8 mouse cellular contexts compared by ENCODE assay signal in genomic region chr5:43781423-43781976, GRCm38 (mm10). TPM values are rescaled to one million over a fixed set of nuclear protein-coding genes. Genes with fewer than 3 reads are reported as not detected.
DNase-seq lines count a peak whose midpoint lies in the region; ATAC-seq and TF ChIP-seq lines count a peak whose summit lies in the region.

No protein-coding gene starts in this region.

- H3K27ac ChIP-seq in intestine, postnatal 0 days (ENCODE audit: low read depth, low read length) = peak overlapping the region; percentile 100

- no peak for TF ChIP-seq CTCF in intestine, postnatal 0 days (IDR thresholded peaks at IDR 0.05; ENCODE audit: low read depth)

- H3K36me3 ChIP-seq in intestine, postnatal 0 days (ENCODE audit: control insufficient read depth, insufficient read depth) = no peaks in the 10 kb centered on the region

- no peaks in the 10 kb centered on the region for H3K9me3 ChIP-seq in intestine, postnatal 0 days (ENCODE audit: control insufficient read depth)

- no peaks in the 10 kb centered on the region; the same call in 1 of the 2 replicates for H3K4me1 ChIP-seq in intestine, postnatal 0 days (replicated peaks; ENCODE audit: control insufficient read depth, insufficient read depth, low read length)

- H3K27me3 ChIP-seq in intestine, postnatal 0 days (replicated peaks; ENCODE audit: control insufficient read depth, insufficient read depth, low read length) = no peaks in the 10 kb centered on the region

- peak; percentile 38 to 51 for DNase-seq in heart, adult 18-20 months
- no peak for DNase-seq in heart, postnatal 10 days
- DNase-seq in 416B (ENCODE audit: low read depth) = peak; percentile 44
- peak; percentile 13 to 28 for DNase-seq in adrenal gland, postnatal 4 days (ENCODE audit: low spot score in 2 of 2)
- peak; percentile 23 for DNase-seq in forelimb bud, embryonic 11.5 days (ENCODE audit: low read depth, low spot score)
- DNase-seq in testis, postnatal 14 days (ENCODE audit: low spot score) = peak; percentile 69

- H3K4me3 ChIP-seq in intestine, postnatal 0 days (ENCODE audit: low read depth, low read length) = peak overlapping the region; percentile 93

- ATAC-seq in intestine, postnatal 0 days = peak; percentile 44
- peak; percentile 33 for ATAC-seq in megakaryocyte-erythroid progenitor cell, adult 5-6 weeks (replicated peaks; ENCODE audit: low FRiP score, low TSS enrichment, poor library complexity, severe bottlenecking)

- H3K9ac ChIP-seq in intestine, postnatal 0 days (ENCODE audit: low read depth, low read length) = peak overlapping the region; percentile 99

- intact Hi-C loops in heart, postnatal 10 days (cut with DNase I) = loop anchor here (10.0 kb wide), 1 partner anchor 547 kb away; the partner anchor contains the start of gene Cpeb2

- peak overlapping the region; percentile 94 for H3K4me2 ChIP-seq in intestine, postnatal 0 days (replicated peaks; ENCODE audit: low read depth)

- 0% methylated on average over 43 of the region's 61 CpGs for WGBS in intestine, postnatal 0 days

RNA-seq across cellular contexts. Expression of gene Bst1, which starts 37.2 kb away (rescaled TPM):
- total RNA-seq in heart, adult 18-20 months (2021) = 1 to 10 TPM; 1.9 to 4.2 TPM
- total RNA-seq in heart, postnatal 10 days (2021) = under 1 TPM; 0.96 to 0.99 TPM
- 1 to 10 TPM in 1 of 2 experiments, under 1 TPM in 1; 0.67 to 1.6 TPM for total RNA-seq in adrenal gland, postnatal 4 days (2021)
- 142 and 144 TPM in 2 replicates for polyA plus RNA-seq in intestine, postnatal 0 days (2015; fragmentation: Nextera tagmentation; extraction: Ambion mirVana)
- 1.7 TPM in 1 of 2 replicates, not detected in the other for total RNA-seq in megakaryocyte-erythroid progenitor cell, adult 5-6 weeks (2014; fragmentation: Nextera tagmentation)
- total RNA-seq in megakaryocyte-erythroid progenitor cell, adult 5-6 weeks (2017) = 0.38 TPM in 1 of 2 replicates, not detected in the other

RNA-seq across cellular contexts. Expression of gene Fbxl5, which starts 39.9 kb away (rescaled TPM):
- total RNA-seq in heart, adult 18-20 months (2021) = 10 to 100 TPM; 39.0 to 42.3 TPM
- 10 to 100 TPM; 32.0 to 37.0 TPM for total RNA-seq in heart, postnatal 10 days (2021)
- 10 to 100 TPM; 65.3 to 74.3 TPM for total RNA-seq in adrenal gland, postnatal 4 days (2021)
- polyA plus RNA-seq in intestine, postnatal 0 days (2015; fragmentation: Nextera tagmentation; extraction: Ambion mirVana) = 93.6 and 108 TPM in 2 replicates
- total RNA-seq in megakaryocyte-erythroid progenitor cell, adult 5-6 weeks (2014; fragmentation: Nextera tagmentation) = 23.3 and 36.0 TPM in 2 replicates
- 27.5 and 52.1 TPM in 2 replicates for total RNA-seq in megakaryocyte-erythroid progenitor cell, adult 5-6 weeks (2017)

Comparison
In these comparisons a context has a peak if more than half of its experiments do, and no peak if none do; other contexts are left out.
1. DNase-seq: peak in heart, adult 18-20 months (2 of 2), 416B (single experiment), adrenal gland, postnatal 4 days (2 of 2), forelimb bud, embryonic 11.5 days (single experiment) and testis, postnatal 14 days (single experiment); none in heart, postnatal 10 days (0 of 2).